Mouse (Mus musculus): ENCODE measurements at regions not wholly inside any gene's neighbourhood (a gene's known extent, or its start where the extent isn't known, plus 50 kb on each side); places are given as distances from the start of the nearest gene placed in this dataset.

DNA sequence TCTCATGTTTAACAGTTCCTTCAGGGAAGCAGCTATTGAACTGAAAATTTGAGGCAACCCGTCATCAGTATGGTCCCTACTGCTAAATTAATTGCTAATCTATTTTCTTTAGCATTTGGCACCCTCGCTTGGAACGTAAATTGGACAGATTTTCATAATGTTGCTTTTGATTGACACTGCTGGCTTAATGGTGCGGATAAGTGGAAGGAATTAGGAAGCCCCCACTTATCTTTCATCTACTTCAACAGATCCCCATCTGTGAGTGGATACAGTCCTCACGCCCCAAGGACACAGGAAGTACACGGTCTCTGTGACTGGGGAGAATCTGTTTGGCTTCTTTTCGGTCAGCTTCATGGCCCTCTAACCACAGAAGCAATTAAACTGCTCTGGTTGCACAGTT lies 251.6 kb downstream of the Dact1 start:
- TF ChIP-seq GATA4 (IDR thresholded peaks at IDR 0.05; ENCODE audit: insufficient replicate concordance, low read length) = no peak

DNA sequence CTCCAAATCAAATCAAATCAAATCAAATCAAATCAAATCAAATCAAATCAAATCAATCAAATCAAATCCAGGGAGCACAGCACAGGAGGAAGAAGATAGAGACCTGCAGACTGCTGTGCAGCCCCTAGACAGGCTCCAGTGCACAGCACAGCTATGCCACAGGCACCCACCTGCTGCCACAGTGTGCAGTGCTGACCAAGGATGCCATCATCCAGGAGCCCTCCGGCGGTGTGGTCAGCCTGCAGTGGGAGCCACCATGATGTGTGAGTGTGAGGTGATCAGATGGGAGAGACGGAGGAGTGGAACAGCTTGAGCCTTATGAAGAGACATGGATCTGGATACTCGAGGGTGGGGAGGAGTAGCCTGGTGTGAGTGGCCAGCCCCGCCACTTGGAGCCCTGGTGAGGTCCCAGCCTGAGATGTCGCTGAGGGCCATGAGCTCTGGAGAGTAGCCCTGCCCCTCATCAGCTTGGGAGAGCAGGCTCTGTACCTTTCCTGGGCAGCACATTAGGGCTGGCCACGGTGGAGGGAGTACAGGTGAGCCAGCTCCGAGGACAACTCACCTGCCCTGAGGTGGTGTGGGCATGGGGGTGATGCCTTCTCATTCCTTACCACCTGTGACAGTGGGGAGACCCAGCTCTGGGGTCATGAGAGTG lies 252.4 kb downstream of the Dact1 start:
- TF ChIP-seq GATA4 (IDR thresholded peaks at IDR 0.05; ENCODE audit: insufficient replicate concordance, low read length) = no peak

DNA sequence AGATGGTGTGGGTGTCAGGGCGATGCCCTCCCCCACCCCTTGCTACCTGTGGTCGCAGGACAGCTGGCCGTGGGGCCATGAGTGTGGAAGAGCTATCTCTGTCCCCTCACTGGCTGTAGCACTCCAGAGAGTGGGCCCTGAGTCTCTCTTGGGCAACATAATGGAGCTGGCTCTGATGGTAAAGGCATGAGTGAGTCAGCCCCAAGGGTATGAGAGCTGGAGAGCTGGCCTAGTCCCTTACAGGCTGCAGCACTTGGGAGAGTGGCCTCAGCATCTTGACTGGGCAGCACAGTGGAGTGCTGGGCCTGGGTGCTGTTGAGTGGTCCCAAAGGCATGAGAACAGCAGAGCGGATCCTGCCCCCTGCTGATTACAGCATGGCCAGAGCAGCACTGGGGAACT lies 253.5 kb downstream of the Dact1 start:
- no peak for TF ChIP-seq GATA4 (IDR thresholded peaks at IDR 0.05; ENCODE audit: insufficient replicate concordance, low read length)

DNA sequence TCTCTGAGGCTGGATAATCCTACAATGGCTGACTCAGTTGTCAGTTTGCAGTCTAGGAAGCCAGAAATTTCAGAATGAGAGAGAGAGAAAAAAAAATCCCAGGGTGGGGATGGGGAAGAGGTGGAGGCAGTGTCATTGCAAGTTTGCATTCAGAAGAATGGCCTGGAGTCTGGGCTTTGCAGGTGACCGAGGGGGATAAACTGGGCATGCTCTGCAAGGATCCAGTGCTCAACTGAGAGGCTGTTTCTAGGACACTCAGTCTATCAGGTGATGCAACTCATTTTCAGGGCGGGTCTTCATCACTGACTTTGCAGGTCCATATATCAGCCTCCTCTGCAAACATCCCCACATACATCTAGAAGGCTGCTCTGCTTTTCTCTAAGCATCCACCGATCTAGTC lies 256.7 kb downstream of the Dact1 start:
- TF ChIP-seq GATA4 (IDR thresholded peaks at IDR 0.05; ENCODE audit: insufficient replicate concordance, low read length) = no peak

DNA sequence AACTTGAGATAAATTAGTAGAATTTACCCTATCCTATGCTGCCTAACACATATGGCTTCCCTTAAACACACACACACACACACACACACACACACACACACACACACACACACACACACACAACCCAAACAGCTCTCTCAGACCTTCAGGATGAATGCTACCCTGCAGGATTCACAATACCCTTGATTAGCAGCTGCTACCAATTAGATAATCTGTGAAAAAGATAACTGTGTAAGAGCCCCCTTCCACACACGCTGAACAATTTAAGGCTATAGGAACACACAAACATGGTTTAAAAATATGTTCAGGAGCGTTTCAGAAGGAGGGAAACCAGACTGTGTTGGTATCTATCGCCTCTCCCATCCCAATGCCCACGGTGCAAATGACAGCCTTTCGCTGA lies 258.6 kb downstream of the Dact1 start:
- TF ChIP-seq GATA4 (IDR thresholded peaks at IDR 0.05; ENCODE audit: insufficient replicate concordance, low read length) = no peak

DNA sequence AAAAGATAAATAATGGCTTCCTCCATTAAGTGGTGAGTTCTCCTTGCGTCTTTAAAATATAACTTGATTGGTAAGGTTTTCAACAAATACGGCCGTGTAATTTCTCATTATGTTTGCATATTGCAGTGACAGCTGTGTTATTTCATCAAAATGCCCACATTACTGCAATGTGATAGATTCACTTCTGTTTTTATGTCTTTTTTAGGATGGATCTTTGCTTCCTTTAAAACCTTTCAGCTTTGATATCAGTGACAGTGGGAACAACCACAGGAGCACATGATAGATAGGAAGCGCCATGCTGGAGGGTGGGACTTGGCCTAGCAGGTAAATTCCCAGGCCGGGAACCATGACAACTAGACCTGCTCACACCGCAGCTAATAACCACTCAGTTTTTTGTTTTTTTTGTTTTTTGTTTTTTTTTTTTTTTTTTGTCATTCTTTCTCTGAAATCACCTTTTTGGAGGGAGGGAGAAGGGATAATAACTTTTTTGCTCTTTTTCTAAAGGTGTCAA lies 259.3 kb downstream of the Dact1 start:
- no peak for TF ChIP-seq GATA4 (IDR thresholded peaks at IDR 0.05; ENCODE audit: insufficient replicate concordance, low read length)

DNA sequence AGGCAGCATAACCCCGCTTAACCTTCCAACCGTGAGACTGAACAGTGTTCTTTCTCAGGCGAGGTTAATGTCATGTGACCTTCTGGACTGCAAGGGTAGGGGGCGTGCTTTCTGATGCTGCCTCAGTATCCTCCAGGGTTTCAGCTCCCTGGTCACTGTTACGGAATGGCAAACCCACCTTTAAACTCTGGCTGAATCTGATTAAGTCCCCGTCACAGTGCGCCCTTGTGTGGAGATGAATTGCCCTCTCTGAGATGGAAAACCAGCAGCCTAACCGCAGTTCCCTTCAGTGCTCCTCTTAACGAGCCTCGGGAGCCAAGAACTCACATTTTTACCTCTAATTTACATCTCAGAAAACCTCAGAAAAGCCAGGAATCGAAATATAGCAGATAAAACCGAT lies 260.0 kb downstream of the Dact1 start:
- no peak for TF ChIP-seq GATA4 (IDR thresholded peaks at IDR 0.05; ENCODE audit: insufficient replicate concordance, low read length)

DNA sequence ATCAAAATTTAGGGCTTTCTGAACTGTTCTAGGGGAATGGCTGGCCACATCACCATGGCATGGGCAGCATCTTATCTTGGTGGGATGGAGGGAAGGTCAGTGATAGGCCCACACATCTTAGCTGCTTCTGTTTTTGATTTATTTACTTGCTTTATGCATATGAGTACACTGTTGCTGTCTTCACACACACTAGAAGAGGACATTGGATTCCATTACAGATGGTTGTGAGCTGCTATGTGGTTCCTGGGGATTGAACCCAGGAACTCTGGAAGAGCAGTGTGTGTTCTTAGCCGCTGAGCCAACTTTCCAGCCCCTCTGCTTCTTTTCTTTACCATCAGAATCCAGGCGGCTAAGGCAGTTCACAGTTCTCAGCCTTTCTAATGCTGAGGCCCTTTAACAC lies 260.4 kb downstream of the Dact1 start:
- TF ChIP-seq GATA4 (IDR thresholded peaks at IDR 0.05; ENCODE audit: insufficient replicate concordance, low read length) = no peak

DNA sequence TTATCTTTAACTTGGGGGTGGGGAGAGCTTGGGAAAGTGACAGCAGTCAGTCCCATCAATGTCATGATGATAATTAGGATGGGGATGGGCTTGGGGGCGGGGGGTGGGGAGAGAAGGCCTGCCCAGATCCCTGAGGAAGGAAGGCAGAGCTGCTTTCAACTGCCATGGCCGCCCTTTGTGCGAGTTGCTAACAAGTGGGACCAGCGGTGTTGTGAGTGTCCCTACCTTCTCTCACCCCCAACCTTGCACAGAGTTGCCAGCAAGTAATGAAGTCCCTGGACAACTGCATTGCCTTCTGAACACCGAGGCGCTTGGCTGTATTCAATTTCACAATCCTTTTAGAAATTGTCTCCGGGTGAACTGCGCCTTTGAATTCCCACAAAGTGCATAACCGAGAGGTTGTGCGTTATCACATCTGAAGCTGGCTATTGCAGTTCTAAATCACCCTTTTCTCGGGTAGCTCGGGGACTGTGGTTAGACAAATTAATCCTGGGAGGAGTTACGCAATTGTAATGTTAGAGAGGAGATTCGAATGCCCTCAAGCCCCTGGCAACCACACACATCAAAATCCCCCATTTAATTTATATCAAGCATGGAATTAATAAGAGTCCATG lies 257.9 kb upstream of the Daam1 start:
- TF ChIP-seq GATA4 (IDR thresholded peaks at IDR 0.05; ENCODE audit: insufficient replicate concordance, low read length) = no peak

DNA sequence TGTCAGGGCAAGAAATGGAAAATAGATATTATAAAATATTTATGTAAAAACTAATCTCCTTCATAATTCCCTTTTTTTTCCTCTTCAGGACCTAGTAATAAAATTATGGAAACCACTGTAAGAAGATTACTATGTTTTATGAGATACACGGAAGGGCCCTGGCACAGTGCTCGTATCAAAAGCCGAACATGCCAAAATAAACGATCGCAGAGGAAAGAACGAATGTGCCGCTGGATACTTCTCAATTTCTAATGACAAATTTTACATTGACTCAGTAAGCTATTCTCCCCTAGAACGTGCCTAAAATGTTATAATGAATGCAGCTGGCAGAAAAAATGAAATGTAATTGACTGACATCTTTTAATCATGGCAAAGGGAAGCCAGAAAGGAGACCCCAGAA lies 257.4 kb upstream of the Daam1 start:
- no peak for TF ChIP-seq GATA4 (IDR thresholded peaks at IDR 0.05; ENCODE audit: insufficient replicate concordance, low read length)

DNA sequence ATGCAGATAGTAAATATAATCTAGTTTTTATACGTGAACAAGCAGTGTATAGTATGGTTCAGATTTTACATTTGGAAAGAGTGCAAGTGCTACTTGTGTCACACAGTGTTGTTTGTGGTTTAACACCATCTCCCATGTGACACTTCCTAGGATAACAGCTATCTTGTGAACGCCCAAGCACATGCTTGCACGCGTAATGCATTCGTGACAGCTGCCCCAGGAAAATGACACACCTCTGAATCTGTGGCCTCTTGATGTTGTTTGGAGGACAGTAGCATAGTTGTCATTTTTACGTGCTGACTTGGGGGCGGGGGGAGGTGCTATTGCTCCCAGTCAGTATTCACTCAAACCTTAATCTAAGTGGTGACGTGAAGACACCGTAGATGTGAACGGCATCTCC lies 256.2 kb upstream of the Daam1 start:
- TF ChIP-seq GATA4 (IDR thresholded peaks at IDR 0.05; ENCODE audit: insufficient replicate concordance, low read length) = no peak

DNA sequence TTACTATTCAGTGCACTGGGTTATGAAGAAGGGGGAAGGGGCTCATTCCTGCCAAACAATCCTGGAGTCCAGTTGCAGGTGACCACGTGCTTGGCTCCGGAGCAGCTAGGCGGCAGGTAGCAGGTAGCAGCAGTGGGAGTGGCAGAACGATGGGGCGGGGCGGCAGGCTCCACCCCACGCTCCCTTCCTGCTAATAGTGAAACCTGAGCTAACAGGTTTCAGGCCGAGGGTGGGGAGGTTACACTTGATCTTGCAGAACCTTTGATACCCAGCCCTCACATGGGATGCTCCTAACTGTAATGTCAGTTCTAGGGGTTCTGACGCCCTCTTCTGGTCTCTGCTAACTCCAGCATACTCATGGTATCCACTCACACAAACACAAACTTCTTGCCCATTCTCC lies 253.5 kb upstream of the Daam1 start:
- TF ChIP-seq GATA4 (IDR thresholded peaks at IDR 0.05; ENCODE audit: insufficient replicate concordance, low read length) = no peak

DNA sequence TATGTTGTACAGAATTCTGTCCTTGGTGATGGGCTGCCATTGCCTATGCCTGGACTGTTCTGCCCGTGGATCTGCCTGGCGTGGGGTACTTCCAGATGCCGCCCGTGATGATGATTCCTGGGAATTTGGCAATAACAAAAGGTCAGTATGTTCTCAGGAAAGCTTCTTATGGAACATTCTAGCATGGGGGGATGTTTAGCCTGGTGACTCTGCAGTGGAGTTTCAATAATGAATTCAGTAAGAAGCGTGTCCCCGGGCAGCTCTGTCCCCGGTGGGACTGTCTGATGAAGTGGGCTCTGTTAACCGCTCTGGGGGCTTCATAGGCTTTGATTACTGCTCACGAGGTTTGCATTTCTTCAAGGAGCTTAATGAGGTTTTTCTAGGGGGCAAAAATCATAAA lies 252.9 kb upstream of the Daam1 start:
- TF ChIP-seq GATA4 (IDR thresholded peaks at IDR 0.05; ENCODE audit: insufficient replicate concordance, low read length) = no peak

DNA sequence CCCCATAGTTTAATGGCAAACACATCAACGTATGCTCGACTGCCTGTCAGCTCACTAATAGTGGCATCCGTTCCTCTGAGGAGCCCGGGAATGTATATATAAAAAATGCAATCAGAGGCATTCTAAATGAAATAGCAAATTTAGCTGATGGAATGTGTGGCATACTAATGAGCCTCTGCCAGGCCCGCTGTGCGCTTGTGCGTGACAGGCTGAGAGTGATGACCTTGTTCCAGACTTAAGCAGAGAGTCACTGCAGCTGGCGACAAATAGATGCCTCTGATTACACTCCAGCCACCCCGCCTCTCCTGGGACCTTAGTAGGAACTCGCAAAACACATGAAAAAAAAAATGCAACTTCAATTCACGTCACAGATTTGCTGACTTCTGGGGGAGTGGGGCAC lies 252.0 kb upstream of the Daam1 start:
- no peak for TF ChIP-seq GATA4 (IDR thresholded peaks at IDR 0.05; ENCODE audit: insufficient replicate concordance, low read length)

DNA sequence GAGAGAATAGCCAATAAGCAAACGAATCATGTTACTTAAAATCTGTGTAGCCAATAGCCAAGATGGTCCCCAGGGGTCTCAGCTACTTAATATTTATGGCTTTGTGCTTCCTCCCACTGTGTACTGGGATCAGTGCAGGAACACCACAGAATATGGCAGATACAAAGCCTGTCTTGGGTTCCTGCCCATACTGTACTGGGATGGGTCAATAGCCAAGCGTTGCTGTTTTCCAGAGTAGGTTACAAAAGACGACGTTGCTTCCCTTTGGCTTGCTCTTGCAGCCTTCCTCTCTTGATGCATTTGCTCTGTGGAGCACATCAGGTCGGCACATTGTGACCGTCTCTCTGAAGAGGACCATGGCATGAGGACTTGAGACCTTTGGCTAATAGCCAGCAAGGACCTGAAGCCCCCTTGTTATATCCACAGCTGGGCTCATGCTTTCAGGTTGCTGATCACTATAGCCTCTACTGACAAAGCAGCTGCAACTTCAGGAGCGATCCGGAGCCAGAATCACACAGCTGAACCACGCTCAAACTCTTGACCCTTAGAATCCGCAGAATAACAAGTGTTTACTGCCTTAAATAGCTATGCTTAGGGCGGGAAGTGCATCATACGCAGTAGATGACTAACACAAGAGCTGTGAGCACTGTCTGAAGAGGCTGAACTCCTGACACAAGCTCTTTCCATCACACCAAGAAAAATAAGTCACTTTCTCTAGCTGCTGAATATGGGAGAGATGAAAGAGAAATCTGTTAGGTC lies 250.2 kb upstream of the Daam1 start:
- TF ChIP-seq GATA4 (IDR thresholded peaks at IDR 0.05; ENCODE audit: insufficient replicate concordance, low read length) = no peak

DNA sequence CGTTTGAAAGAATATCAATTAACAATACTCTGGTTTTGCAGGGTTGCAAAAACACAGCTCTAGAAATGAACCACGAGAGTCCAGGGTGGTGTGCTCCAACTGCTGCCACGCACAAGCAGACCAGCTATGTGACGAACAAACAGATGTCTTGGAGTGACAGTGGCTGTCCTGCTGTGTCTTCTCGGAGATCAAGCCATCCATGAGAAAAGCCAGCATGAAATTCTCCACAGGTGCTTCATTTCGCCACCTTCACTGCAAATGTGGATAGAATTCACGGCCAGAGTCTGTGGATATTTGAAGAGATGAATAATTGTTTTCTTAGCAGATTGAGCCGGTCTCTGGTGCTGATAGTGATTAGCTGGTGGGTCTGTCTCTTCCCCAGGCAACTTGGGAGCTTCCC lies 246.3 kb upstream of the Daam1 start:
- TF ChIP-seq GATA4 (IDR thresholded peaks at IDR 0.05; ENCODE audit: insufficient replicate concordance, low read length) = no peak

All from liver, adult (tissue).